Comparison of ENCODE assay signal across 16 mouse cellular contexts in the genomic region with DNA sequence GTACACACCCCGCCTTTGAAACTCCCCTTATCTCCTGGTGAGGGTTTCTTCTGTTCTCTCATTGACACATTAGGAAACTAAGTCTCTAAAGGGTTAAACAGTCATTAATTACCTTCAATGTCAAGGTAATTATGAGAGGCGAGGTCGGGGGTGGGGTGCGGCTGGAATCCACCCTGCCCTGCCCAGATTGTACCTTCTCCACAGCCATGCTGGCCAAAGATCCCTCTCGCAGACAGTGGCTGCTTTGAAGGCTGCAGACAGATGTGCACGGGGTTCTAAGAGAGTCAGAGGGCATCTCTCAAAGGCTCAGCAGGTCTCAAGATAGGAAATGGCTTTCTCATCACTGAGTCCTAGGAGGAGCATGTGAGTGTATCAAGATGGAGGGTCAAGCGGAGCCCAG.
DNase-seq lines count a peak whose midpoint lies in the region; ATAC-seq and TF ChIP-seq lines count a peak whose summit lies in the region.
"Had no signal": no experiment of that assay in that cellular context is flagged by ENCODE, and none has a peak within 500 bp of the region (broad histone marks: within the 10 kb centered on the region; RNA-seq: fewer than 3 reads in every experiment).

No protein-coding gene starts in this region.

- peaks cover 79% of the 10 kb centered on the region for H3K27me3 ChIP-seq in midbrain, embryonic 10.5 days (ENCODE audit: low read depth, poor library complexity, severe bottlenecking)
- no peaks in the 10 kb centered on the region for H3K27me3 ChIP-seq in midbrain, embryonic 16.5 days (ENCODE audit: control insufficient read depth, insufficient read depth, low read depth, low read length)
- H3K27me3 ChIP-seq in intestine, embryonic 15.5 days (replicated peaks) = peaks cover 18% of the 10 kb centered on the region
- no peaks in the 10 kb centered on the region for H3K27me3 ChIP-seq in midbrain, postnatal 0 days (ENCODE audit: insufficient read depth, low read length)

- TF ChIP-seq CTCF in midbrain, postnatal 0 days (IDR thresholded peaks at IDR 0.05) = no peak

- intact Hi-C loops in heart, postnatal 25 days (cut with DNase I) = no loop called here

- peak overlapping the region; percentile 0; the same call in 1 of the 2 replicates for H3K27ac ChIP-seq in midbrain, embryonic 10.5 days (replicated peaks)
- no peak overlapping the region for H3K27ac ChIP-seq in midbrain, embryonic 16.5 days (ENCODE audit: low read length)
- H3K27ac ChIP-seq in intestine, embryonic 15.5 days = no peak overlapping the region
- H3K27ac ChIP-seq in midbrain, postnatal 0 days (ENCODE audit: low read depth, low read length) = 0 out of 2 replicates have a peak overlapping the region, but pooled peaks have one; percentile 12
- H3K27ac ChIP-seq: embryonic facial prominence, embryonic 13.5 days; gastrocnemius, adult 2 months; hindbrain, embryonic 12.5 days had no signal

- H3K4me1 ChIP-seq in midbrain, embryonic 10.5 days = peaks cover 43% of the 10 kb centered on the region
- peaks cover 37% of the 10 kb centered on the region for H3K4me1 ChIP-seq in midbrain, embryonic 16.5 days (ENCODE audit: control insufficient read depth, insufficient read depth, low read length)
- H3K4me1 ChIP-seq in intestine, embryonic 15.5 days (replicated peaks) = peaks cover 17% of the 10 kb centered on the region
- H3K4me1 ChIP-seq in midbrain, postnatal 0 days (ENCODE audit: insufficient read depth, low read length) = peaks cover 19% of the 10 kb centered on the region; the same call in 1 of the 2 replicates

- H3K4me3 ChIP-seq in midbrain, embryonic 10.5 days = no peak overlapping the region
- no peak overlapping the region for H3K4me3 ChIP-seq in midbrain, embryonic 16.5 days (ENCODE audit: low read depth, low read length)
- no peak overlapping the region for H3K4me3 ChIP-seq in intestine, embryonic 15.5 days (replicated peaks)
- no peak overlapping the region for H3K4me3 ChIP-seq in midbrain, postnatal 0 days (ENCODE audit: low read depth, low read length)
- H3K4me3 ChIP-seq: embryonic facial prominence, embryonic 13.5 days; forebrain, embryonic 13.5 days; gastrocnemius, adult 2 months; heart, embryonic 12.5 days; hindbrain, embryonic 12.5 days had no signal

- no peak overlapping the region for H3K9ac ChIP-seq in midbrain, embryonic 16.5 days (ENCODE audit: low read depth, low read length)
- H3K9ac ChIP-seq in intestine, embryonic 15.5 days = no peak overlapping the region
- H3K9ac ChIP-seq in midbrain, postnatal 0 days (replicated peaks; ENCODE audit: low read length, poor library complexity, severe bottlenecking) = no peak overlapping the region
- H3K9ac ChIP-seq: embryonic facial prominence, embryonic 13.5 days; forebrain, embryonic 13.5 days; heart, embryonic 12.5 days; hindbrain, embryonic 12.5 days had no signal

- no peak for DNase-seq in midbrain, embryonic 10.5 days (ENCODE audit: low spot score)
- peak; percentile 15 for DNase-seq in R1 (ENCODE audit: low read depth, low spot score)
- DNase-seq in midbrain, postnatal 0 days (ENCODE audit: low spot score) = no peak
- DNase-seq in heart, postnatal 25 days (ENCODE audit: low spot score) = no peak
- no peak for DNase-seq in right cerebral cortex, postnatal 10 days (ENCODE audit: low spot score in 2 of 2)
- DNase-seq: adrenal gland, postnatal 14 days; gastrocnemius, postnatal 25 days; heart, postnatal 36 days had no signal

- no peaks in the 10 kb centered on the region for H3K36me3 ChIP-seq in midbrain, embryonic 10.5 days
- no peaks in the 10 kb centered on the region for H3K36me3 ChIP-seq in midbrain, embryonic 16.5 days (ENCODE audit: control insufficient read depth, insufficient read depth, low read length)
- no peaks in the 10 kb centered on the region for H3K36me3 ChIP-seq in intestine, embryonic 15.5 days
- no peaks in the 10 kb centered on the region for H3K36me3 ChIP-seq in midbrain, postnatal 0 days (ENCODE audit: insufficient read depth, low read length)
- H3K36me3 ChIP-seq: embryonic facial prominence, embryonic 13.5 days; G1E; heart, embryonic 12.5 days; hindbrain, embryonic 12.5 days had no signal

- ATAC-seq in midbrain, embryonic 16.5 days = no peak
- peak; percentile 71 for ATAC-seq in intestine, embryonic 15.5 days
- no peak for ATAC-seq in midbrain, postnatal 0 days (ENCODE audit: low FRiP score)
- ATAC-seq: forebrain, embryonic 13.5 days had no signal

- H3K4me2 ChIP-seq in midbrain, embryonic 16.5 days (ENCODE audit: low read length) = no peak overlapping the region
- no peak overlapping the region; the same call in 1 of the 2 replicates for H3K4me2 ChIP-seq in intestine, embryonic 15.5 days (replicated peaks)
- no peak overlapping the region for H3K4me2 ChIP-seq in midbrain, postnatal 0 days (ENCODE audit: low read depth, low read length, poor library complexity, severe bottlenecking)
- H3K4me2 ChIP-seq: embryonic facial prominence, embryonic 13.5 days; forebrain, embryonic 13.5 days; heart, embryonic 12.5 days; hindbrain, embryonic 12.5 days had no signal

- WGBS in midbrain, embryonic 10.5 days = 50% methylated on average over 7 of the region's 7 CpGs
- WGBS in midbrain, embryonic 16.5 days = 53% methylated on average over 7 of the region's 7 CpGs
- 29% methylated on average over 7 of the region's 7 CpGs for WGBS in intestine, embryonic 15.5 days
- 56% methylated on average over 7 of the region's 7 CpGs for WGBS in midbrain, postnatal 0 days

- H3K9me3 ChIP-seq in midbrain, embryonic 10.5 days (replicated peaks) = peaks cover 11% of the 10 kb centered on the region
- H3K9me3 ChIP-seq in midbrain, embryonic 16.5 days (replicated peaks; ENCODE audit: control insufficient read depth, low read length, poor library complexity, severe bottlenecking) = no peaks in the 10 kb centered on the region
- no peaks in the 10 kb centered on the region for H3K9me3 ChIP-seq in intestine, embryonic 15.5 days
- H3K9me3 ChIP-seq in midbrain, postnatal 0 days (ENCODE audit: low read length) = no peaks in the 10 kb centered on the region
- H3K9me3 ChIP-seq: forebrain, embryonic 13.5 days; G1E; hindbrain, embryonic 12.5 days had no signal

Comparison
In these comparisons a context has a peak if more than half of its experiments do, and no peak if none do; other contexts are left out.
1. H3K27ac ChIP-seq: peak in midbrain, embryonic 10.5 days (single experiment) and midbrain, postnatal 0 days (single experiment); none in midbrain, embryonic 16.5 days (single experiment) and intestine, embryonic 15.5 days (single experiment).